Mouse (Mus musculus): ENCODE measurements around the gene Ascc1.

- TF ChIP-seq CTCF (IDR thresholded peaks at IDR 0.05; ENCODE audit: extremely low read depth, insufficient read length, insufficient replicate concordance, low read depth, low read length) (no peak), POLR2A (IDR thresholded peaks at IDR 0.05; ENCODE audit: low read depth, low read length) (no peak)
Measured at GRCm38 (mm10) chr10:60092311-60092710, 89.7 kb downstream of the Ascc1 start.
